Mouse (Mus musculus) small intestine, adult 2 months (tissue): ENCODE data around the gene Slc1a2.

Experiments
- CTCF ChIP-seq: fragments of 200-500 bp; IDR thresholded peaks from 2 replicates; pipeline ENCODE4 v1.5.1; 2012; ENCODE audit warnings: low read depth, mild to moderate bottlenecking, control low read depth, inconsistent platforms, low read length, moderate library complexity, mixed read lengths; ENCODE audit not compliant: insufficient replicate concordance, insufficient read length; ENCODE audit errors: extremely low read depth
- POLR2A ChIP-seq: fragments of 200-500 bp; IDR thresholded peaks from 2 replicates; pipeline ENCODE4 v1.6.1; 2012; ENCODE audit warnings: low read depth, mild to moderate bottlenecking, control low read depth, inconsistent platforms, low read length, moderate library complexity

DNA sequence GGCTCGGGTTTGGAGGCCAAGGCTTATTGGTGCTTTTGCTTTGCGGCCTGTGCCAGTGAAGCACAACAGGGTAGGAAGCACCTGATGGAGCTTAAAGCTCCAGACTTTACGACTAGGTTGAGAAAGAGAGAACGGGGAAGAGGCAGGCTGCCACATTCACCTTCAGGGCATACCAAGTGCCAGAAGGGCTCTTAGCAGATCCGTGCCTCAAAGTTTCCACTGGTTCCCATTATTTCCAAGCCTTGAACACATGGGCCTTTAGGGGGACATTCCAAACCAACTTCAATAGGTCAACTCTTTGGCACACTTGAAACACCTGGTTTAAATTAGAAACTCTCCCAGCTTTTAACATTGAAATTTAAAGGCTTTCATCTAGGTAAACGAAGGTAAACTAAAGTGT is 134.3 kb downstream of the Slc1a2 start:
- TF ChIP-seq CTCF: no peak
- no peak for TF ChIP-seq POLR2A
